Mouse (Mus musculus) forebrain, embryonic 11.5 days (tissue): ENCODE measurements around the gene Gnb1l. TPM values are rescaled to one million over a fixed set of nuclear protein-coding genes. Genes with fewer than 3 reads are reported as not detected.

Source experiments
- ATAC-seq: fragments of 200-750 bp; cut with Nextera tagmentation; replicated peaks from 2 replicates; pipeline ENCODE4 v1.8.0; 2017; ENCODE audit warnings: moderate TSS enrichment; ENCODE audit not compliant: low FRiP score
- DNase-seq: peaks from one replicate; pipeline ENCODE4 v3.0.0-alpha.2; 2017; ENCODE audit warnings: low spot score
- H3K27ac ChIP-seq: fragments of 300-500 bp; sonication (generic); 2 replicates; pipeline ENCODE4 v1.5.1; 2014; ENCODE audit warnings: low read depth, low read length
- H3K27me3 ChIP-seq: fragments of 300-500 bp; sonication (generic); 2 replicates; pipeline ENCODE4 v1.6.1; 2014; ENCODE audit warnings: mild to moderate bottlenecking, low read length, mixed read lengths; ENCODE audit not compliant: control insufficient read depth, insufficient read depth
- H3K36me3 ChIP-seq: fragments of 300-500 bp; sonication (generic); 2 replicates; pipeline ENCODE4 v1.6.1; 2014; ENCODE audit warnings: mild to moderate bottlenecking, low read length, moderate library complexity, mixed read lengths; ENCODE audit not compliant: control insufficient read depth, insufficient read depth
- H3K4me1 ChIP-seq: fragments of 300-500 bp; sonication (generic); replicated peaks from 2 replicates; pipeline ENCODE4 v1.6.1; 2014; ENCODE audit warnings: low read length, mixed read lengths; ENCODE audit not compliant: control insufficient read depth, insufficient read depth
- H3K4me2 ChIP-seq: fragments of 300-500 bp; sonication (generic); 2 replicates; pipeline ENCODE4 v1.6.1; 2014; ENCODE audit warnings: low read depth, mild to moderate bottlenecking, low read length, moderate library complexity, mixed read lengths; ENCODE audit not compliant: severe bottlenecking
- H3K4me3 ChIP-seq: fragments of 300-500 bp; sonication (generic); 2 replicates; pipeline ENCODE4 v1.5.1; 2014; ENCODE audit warnings: low read depth, low read length
- H3K9ac ChIP-seq: fragments of 300-500 bp; sonication (generic); 2 replicates; pipeline ENCODE4 v1.6.1; 2014; ENCODE audit warnings: low read length
- H3K9me3 ChIP-seq: fragments of 300-500 bp; sonication (generic); 2 replicates; pipeline ENCODE4 v1.6.1; 2016; ENCODE audit warnings: low read length, mixed read lengths; ENCODE audit not compliant: control insufficient read depth
- WGBS: fragments of 180-500 bp; shearing (Covaris S2); extraction: QIAGEN DNeasy Blood & Tissue Kit; methylation state at CpG from one replicate; pipeline ENCODE4 v1.1.7; 2014; 5-methylcytosine and 5-hydroxymethylcytosine counted together
- polyA plus RNA-seq: library from polyadenylated mRNA; unstranded; fragments of >200 nt; fragmentation: Nextera tagmentation; extraction: Ambion mirVana; gene quantifications from 2 replicates; pipeline ENCODE4 v1.2.1, GENCODE M21; 2014

Gnb1l gene
- polyA plus RNA-seq, 1 experiment from 2014 or later = 14.9 TPM

- H3K9ac ChIP-seq = peak overlapping the region; percentile 27; the same call in 1 of the 2 replicates
- DNase-seq = peak; percentile 71
- H3K9me3 ChIP-seq = no peaks in the 10 kb centered on the region
- no peaks in the 10 kb centered on the region for H3K36me3 ChIP-seq
- H3K27me3 ChIP-seq = no peaks in the 10 kb centered on the region
- WGBS = under 1% methylated on average over 11 of the region's 11 CpGs
- H3K4me2 ChIP-seq = peak overlapping the region; percentile 27
- peak; percentile 75 for ATAC-seq
- peaks cover 11% of the 10 kb centered on the region for H3K4me1 ChIP-seq
- peak overlapping the region; percentile 46 for H3K27ac ChIP-seq
- no peak overlapping the region for H3K4me3 ChIP-seq
These were observed 38.5 kb upstream of the Gnb1l start for GRCm38 (mm10) chr16:18459955-18460370.

- DNase-seq = no peak
- no peaks in the 10 kb centered on the region for H3K9me3 ChIP-seq
- H3K9ac ChIP-seq = no peak overlapping the region
- peaks cover 11% of the 10 kb centered on the region for H3K4me1 ChIP-seq
- H3K4me3 ChIP-seq = no peak overlapping the region
- H3K4me2 ChIP-seq = no peak overlapping the region
- no peaks in the 10 kb centered on the region for H3K27me3 ChIP-seq
- WGBS = 88% methylated on average over 3 of the region's 3 CpGs
- no peaks in the 10 kb centered on the region for H3K36me3 ChIP-seq
- no peak overlapping the region for H3K27ac ChIP-seq
- no peak for ATAC-seq
These were observed 37.7 kb upstream of the Gnb1l start for GRCm38 (mm10) chr16:18460826-18461225.

- DNase-seq = no peak
- no peak overlapping the region for H3K4me3 ChIP-seq
- no peak overlapping the region for H3K4me2 ChIP-seq
- 67% methylated on average over 9 of the region's 9 CpGs for WGBS
- peaks cover 11% of the 10 kb centered on the region for H3K4me1 ChIP-seq
- H3K9ac ChIP-seq = no peak overlapping the region
- no peaks in the 10 kb centered on the region for H3K27me3 ChIP-seq
- H3K27ac ChIP-seq = no peak overlapping the region
- no peaks in the 10 kb centered on the region for H3K9me3 ChIP-seq
- no peak for ATAC-seq
- H3K36me3 ChIP-seq = no peaks in the 10 kb centered on the region
These were observed 36.5 kb upstream of the Gnb1l start for GRCm38 (mm10) chr16:18462031-18462430.

GRCm38 (mm10) chr16:18462598-18462997 is 35.9 kb upstream of the Gnb1l start:
- H3K27me3 ChIP-seq = no peaks in the 10 kb centered on the region
- H3K9ac ChIP-seq = no peak overlapping the region
- ATAC-seq (no peak), DNase-seq (no peak)
- H3K4me2 ChIP-seq = no peak overlapping the region
- 53% methylated on average over 8 of the region's 8 CpGs for WGBS
- no peaks in the 10 kb centered on the region for H3K36me3 ChIP-seq
- H3K9me3 ChIP-seq = no peaks in the 10 kb centered on the region
- H3K4me1 ChIP-seq = peaks cover 11% of the 10 kb centered on the region
- no peak overlapping the region for H3K27ac ChIP-seq
- H3K4me3 ChIP-seq = no peak overlapping the region

- Histone ChIP-seq H3K4me2 (no peak overlapping the region), H3K27me3 (no peaks in the 10 kb centered on the region), H3K9ac (no peak overlapping the region), H3K9me3 (no peaks in the 10 kb centered on the region), H3K36me3 (no peaks in the 10 kb centered on the region), H3K4me3 (no peak overlapping the region), H3K27ac (no peak overlapping the region), H3K4me1 (peaks cover 7% of the 10 kb centered on the region)
- DNase-seq (no peak), ATAC-seq (no peak)
- 81% methylated on average over 3 of the region's 3 CpGs for WGBS
These were observed 34.2 kb upstream of the Gnb1l start for GRCm38 (mm10) chr16:18464271-18464670.

GRCm38 (mm10) chr16:18470829-18471228 is 27.7 kb upstream of the Gnb1l start:
- Histone ChIP-seq H3K4me3 (no peak overlapping the region), H3K9ac (no peak overlapping the region), H3K9me3 (no peaks in the 10 kb centered on the region), H3K27ac (no peak overlapping the region), H3K4me2 (no peak overlapping the region), H3K27me3 (no peaks in the 10 kb centered on the region), H3K4me1 (no peaks in the 10 kb centered on the region; the same call in 1 of the 2 replicates), H3K36me3 (no peaks in the 10 kb centered on the region; the same call in 1 of the 2 replicates)
- WGBS = 31% methylated on average over 1 of the region's 1 CpGs
- no peak for DNase-seq
- no peak for ATAC-seq

GRCm38 (mm10) chr16:18471381-18471955 is 27.0 kb upstream of the Gnb1l start:
- no peak for ATAC-seq
- no peaks in the 10 kb centered on the region; the same call in 1 of the 2 replicates for H3K4me1 ChIP-seq
- H3K36me3 ChIP-seq = no peaks in the 10 kb centered on the region; the same call in 1 of the 2 replicates

GRCm38 (mm10) chr16:18471976-18472375 is 26.5 kb upstream of the Gnb1l start:
- DNase-seq = no peak
- 86% methylated on average over 6 of the region's 6 CpGs for WGBS
- no peaks in the 10 kb centered on the region for H3K27me3 ChIP-seq
- H3K9ac ChIP-seq = no peak overlapping the region
- H3K4me2 ChIP-seq = no peak overlapping the region
- H3K9me3 ChIP-seq = no peaks in the 10 kb centered on the region
- H3K4me1 ChIP-seq = no peaks in the 10 kb centered on the region; the same call in 1 of the 2 replicates
- H3K27ac ChIP-seq = no peak overlapping the region
- H3K4me3 ChIP-seq = no peak overlapping the region
- ATAC-seq = no peak
- H3K36me3 ChIP-seq = no peaks in the 10 kb centered on the region; the same call in 1 of the 2 replicates

More at GRCm38 (mm10) chr16:18471381-18471955, 27.0 kb upstream of the Gnb1l start:
- Histone ChIP-seq H3K4me3 (no peak overlapping the region), H3K4me2 (no peak overlapping the region), H3K27me3 (no peaks in the 10 kb centered on the region), H3K9me3 (no peaks in the 10 kb centered on the region), H3K27ac (no peak overlapping the region), H3K9ac (no peak overlapping the region)
- no peak for DNase-seq
- 89% methylated on average over 11 of the region's 11 CpGs for WGBS

- 67% methylated on average over 4 of the region's 4 CpGs for WGBS
- no peaks in the 10 kb centered on the region for H3K27me3 ChIP-seq
- H3K4me2 ChIP-seq = no peak overlapping the region
- DNase-seq (no peak), ATAC-seq (no peak)
- no peaks in the 10 kb centered on the region for H3K9me3 ChIP-seq
- no peaks in the 10 kb centered on the region; the same call in 1 of the 2 replicates for H3K4me1 ChIP-seq
- no peak overlapping the region for H3K9ac ChIP-seq
- no peak overlapping the region for H3K4me3 ChIP-seq
- no peaks in the 10 kb centered on the region; the same call in 1 of the 2 replicates for H3K36me3 ChIP-seq
- H3K27ac ChIP-seq = no peak overlapping the region
These were observed 26.1 kb upstream of the Gnb1l start for GRCm38 (mm10) chr16:18472416-18472815.
